Mouse (Mus musculus): ENCODE data around the gene Odf4. TPM values are rescaled to one million over a fixed set of nuclear protein-coding genes. Genes with fewer than 3 reads are reported as not detected.

The Odf4 gene
- polyA plus RNA-seq, 1 experiment from 2014 or later: not detected

DNA sequence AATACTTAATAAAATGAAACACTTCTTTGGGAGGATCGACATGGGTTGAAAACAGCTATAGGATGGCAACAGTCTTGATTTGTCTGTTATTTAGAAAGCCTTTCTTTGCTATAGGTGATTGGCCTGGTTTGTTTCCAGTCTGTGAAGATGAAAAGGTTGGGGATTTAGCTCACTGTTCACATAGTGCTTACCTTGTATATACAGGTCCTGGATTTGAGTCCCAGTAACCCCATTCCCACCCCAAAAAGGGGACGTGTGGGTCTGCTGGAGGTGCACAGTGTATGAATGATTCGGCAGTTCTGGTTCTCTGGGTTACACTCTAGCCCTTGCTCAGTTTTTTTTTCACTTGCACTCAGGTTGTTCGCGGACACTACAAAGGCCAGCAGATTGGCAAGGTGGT is 24.1 kb downstream of the Odf4 start:
- DNase-seq (ENCODE audit: low spot score): no peak

GRCm38 (mm10) chr11:68902367-68902766 is 24.5 kb downstream of the Odf4 start:
- no peak for DNase-seq (ENCODE audit: low spot score)

DNA sequence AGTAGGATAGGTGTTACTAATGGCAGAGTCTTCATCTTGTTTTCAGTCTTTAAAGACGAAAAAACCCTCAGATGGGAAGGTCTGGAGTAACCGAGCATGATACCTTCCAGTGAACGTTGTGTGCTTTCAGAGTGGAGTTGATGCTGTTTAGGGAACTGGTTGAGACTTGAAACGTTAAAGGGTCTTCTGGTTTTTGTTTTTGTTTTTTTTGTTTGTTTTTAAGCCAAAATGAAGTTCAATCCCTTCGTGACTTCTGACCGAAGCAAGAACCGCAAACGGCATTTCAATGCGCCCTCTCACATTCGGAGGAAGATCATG is 24.9 kb downstream of the Odf4 start:
- no peak for DNase-seq (ENCODE audit: low spot score)

DNA sequence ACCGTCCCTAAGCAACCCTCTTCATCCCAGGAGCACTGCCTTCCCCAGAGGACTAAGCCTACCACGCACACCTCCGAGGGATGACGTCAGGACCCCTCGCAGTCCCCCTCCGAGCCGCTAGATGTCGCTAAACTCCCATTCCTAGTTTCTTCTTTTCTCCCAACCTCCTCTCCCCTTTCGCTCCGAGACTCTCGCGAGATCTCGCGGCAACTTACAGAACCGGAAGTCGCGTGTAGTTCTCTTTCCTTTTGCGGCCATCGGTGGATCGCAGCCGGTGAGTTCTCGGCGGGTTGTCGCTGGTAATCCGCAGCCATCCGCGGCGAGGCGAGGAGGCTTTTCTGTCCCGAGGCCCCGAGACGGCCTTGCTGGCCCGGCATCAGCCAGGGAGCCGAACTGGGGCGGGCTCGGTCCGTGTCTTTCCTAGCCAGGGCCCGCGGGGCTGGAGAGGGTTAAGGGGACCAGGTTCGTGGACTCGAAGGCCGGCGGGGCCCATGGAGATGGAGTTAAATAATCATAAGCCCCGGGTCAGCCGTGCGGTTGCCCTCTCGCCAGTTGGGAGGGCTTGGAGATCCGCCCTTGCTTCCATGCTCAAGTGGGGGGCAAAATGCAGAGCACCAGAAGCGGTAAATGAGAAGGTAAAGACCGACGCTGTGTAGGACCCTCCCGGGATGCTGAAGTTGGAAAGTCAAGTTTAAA is 25.4 kb downstream of the Odf4 start, which contains the start of gene Rpl26:
TSS of gene Rpl26 (plus strand) at position 233 of the 696 bp plus-strand sequence.
- DNase-seq (ENCODE audit: low spot score): peak; percentile 99

DNA sequence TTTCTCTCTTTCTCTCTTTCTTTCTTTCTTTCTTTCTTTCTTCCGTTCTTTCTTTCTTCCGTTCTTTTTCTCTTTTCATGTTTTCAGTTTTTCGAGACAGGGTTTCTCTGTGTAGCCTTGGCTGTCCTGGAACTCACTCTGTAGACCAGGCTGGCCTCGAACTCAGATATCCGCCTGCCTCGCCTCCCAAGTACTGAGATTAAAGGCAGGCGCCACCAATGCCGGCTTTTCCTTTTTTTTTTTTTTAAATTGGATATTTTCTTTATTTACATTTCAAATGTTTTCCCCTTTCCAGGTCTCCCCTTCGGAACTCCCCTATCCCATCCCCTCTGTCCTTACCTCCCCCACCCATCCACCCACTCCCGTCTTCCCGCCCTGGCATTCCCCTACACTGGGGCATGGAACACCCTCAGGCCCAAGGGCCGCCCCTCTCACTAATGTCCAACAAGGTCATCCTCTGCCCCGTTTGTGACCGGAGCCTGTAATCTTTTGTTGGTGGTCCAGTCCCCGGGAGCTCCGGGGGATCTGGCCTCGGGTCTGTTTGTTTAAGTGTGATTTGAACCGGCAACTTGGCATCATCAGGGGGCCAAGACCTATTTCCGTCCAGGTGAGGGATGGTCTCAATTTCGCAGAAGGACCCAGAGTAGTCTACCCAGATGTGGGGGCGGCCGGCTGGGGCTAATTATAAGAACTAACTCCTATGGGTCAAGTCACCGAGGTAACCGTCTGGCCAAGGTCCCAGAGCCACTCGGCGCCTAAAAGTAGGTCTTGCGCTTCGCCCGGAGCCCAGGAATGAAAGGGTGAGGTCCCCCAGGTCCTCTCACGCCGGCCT is 26.1 kb downstream of the Odf4 start:
- peak; percentile 10 for DNase-seq (ENCODE audit: low spot score)

GRCm38 (mm10) chr11:68899815-68900214 is 27.1 kb downstream of the Odf4 start:
- DNase-seq (ENCODE audit: low spot score): no peak

- DNase-seq (ENCODE audit: low spot score): no peak
These were observed 28.1 kb downstream of the Odf4 start for GRCm38 (mm10) chr11:68898790-68899189.

DNA sequence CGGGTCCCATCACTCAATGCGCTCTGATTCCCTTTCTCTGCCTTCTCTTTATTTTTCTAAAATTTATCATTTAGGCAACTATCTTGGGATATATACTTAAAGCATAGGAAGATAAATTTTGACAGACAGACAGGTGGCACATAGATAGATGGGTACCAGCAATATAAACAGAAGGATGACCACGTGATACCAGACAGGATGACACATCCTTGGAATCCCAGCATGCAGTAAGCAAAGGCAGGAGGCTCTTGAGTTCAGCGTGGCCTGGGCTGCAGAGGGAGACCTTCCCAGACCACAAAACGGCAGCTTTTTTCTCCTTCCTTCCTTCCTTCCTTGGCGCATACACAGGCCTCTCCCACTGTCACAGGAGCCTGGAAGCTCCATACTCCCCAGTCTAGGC is 29.0 kb downstream of the Odf4 start:
- DNase-seq (ENCODE audit: low spot score): no peak

GRCm38 (mm10) chr11:68897120-68897519 is 29.8 kb downstream of the Odf4 start:
- DNase-seq (ENCODE audit: low spot score): peak; percentile 47

DNA sequence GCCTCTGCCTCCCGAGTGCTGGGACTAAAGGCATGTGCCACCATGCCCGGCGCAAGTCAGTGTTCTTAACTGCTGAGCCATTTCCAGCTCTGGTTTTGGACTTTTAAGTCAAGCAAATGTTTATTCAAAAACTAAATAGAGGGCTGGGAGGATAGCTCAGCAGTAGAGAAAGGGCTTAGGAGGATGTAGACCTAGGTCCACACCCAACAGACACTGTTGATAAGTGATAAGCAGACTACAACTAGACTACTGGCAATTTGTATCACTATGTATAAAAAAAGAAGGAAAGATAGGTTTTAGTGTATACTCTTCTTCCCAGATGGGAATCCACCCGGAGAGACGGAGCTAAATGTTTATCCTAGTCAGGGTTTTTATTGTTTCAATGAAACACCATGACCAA is 30.6 kb downstream of the Odf4 start:
- no peak for DNase-seq (ENCODE audit: low spot score)

DNA sequence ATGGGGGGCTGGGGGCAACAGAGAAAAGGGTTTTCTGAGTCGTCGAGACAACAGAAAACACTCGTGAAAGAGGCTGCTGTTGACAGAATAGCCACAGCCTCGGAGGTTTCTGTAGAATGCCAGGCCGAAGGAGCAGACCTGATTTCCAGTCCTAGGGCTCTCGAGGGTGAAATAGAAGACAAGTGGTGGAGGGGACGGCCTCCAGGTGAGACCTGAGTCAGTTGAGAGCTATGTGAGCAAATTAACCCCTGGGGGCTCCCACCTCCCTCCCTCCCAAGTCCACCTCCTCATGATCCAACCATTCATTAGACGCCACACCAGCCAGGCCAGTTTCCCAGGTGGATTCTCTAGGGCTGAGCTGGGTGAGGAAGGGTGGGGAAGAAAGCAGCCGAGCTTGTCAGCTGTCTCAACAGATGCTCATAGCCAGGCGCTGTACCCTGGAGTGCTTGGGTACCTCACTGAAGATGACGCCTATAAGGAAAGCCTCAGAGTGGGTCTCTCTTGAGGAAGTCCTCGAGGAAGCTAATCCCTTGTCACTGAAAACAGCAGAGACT is 32.9 kb downstream of the Odf4 start:
- DNase-seq (ENCODE audit: low spot score): no peak

- no peak for DNase-seq (ENCODE audit: low spot score)
These were observed 34.5 kb downstream of the Odf4 start for GRCm38 (mm10) chr11:68892233-68892832.

DNA sequence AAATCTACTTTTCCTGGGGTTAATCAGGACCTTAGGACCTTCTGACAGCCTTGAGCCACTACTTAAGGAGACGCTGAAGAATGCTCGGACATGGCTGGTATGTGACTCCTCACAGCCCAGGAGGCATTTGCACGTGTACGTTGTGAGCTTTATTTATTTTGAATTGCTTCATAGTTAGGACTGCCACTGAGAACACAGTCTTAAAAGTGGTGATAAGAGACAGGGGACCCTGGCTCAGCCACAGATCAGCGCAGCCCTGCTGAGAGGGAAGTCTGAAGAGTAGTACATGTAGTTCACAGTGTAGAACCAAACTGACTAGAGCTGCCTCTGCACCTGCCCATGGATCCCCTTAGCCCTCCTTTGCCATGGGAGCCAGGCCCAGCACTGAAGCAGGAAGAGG is 35.1 kb downstream of the Odf4 start:
- no peak for DNase-seq (ENCODE audit: low spot score)

DNA sequence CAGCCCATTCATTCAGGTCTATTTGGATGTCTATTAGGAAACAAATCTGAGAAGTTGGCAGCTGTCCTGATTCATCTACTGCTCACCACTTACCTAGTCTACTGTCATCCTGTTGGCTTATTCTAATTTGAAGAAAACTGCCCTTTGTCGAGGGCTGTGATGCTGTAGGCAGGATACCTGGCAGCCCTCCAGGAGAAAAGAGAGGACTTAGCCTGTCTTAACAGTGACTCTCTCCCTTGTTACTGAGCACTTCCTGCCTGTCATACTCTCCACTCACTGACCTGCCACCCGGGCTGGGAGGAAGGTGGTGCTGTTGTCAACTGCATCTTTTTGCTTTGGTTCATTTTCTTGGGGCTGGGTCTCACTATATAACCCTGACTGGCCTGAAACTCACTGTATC is 36.3 kb downstream of the Odf4 start:
- no peak for DNase-seq (ENCODE audit: low spot score)

DNA sequence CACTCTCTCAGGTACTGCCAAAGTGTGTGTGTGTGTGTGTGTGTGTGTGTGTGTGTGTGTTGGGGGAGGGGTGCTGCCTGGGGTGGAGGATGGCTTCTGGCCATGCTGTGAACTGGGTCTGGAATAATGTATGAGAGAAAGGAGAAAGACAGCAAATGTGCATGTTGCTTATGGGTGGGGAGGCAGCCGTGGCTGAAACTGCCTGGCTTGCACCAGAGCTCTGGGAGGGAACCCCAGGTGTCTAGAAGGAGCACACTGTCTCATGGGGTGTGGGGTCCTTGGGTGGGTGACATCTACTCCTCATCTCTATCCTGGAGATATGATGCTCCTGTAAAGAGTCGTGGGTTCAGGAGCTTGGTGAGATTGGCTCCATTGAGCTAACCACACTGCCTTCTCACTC is 38.2 kb downstream of the Odf4 start:
- no peak for DNase-seq (ENCODE audit: low spot score)

DNA sequence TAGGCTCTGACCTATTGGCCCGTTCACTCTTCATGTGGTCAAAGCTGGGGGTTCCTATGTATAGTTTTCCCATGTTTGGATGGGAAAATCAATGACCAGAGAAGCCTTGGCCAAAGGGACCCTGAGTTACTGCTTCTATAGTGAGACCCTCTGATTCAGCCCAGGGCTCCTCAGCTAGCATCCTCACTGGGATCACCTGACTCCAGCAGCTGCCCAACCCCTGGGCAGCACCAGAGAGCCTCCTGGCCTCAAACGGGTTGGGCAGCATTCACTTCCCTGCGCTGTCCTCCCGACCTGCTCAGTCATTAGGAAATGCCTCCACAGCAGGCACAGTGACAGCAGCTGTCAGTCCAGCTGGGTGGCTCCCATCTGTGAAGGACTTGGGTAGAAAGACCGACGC is 38.6 kb downstream of the Odf4 start, which contains the start of gene Rnf222:
TSS of gene Rnf222 (plus strand) at position 301 of the 400 bp plus-strand sequence.
- no peak for DNase-seq (ENCODE audit: low spot score)

GRCm38 (mm10) chr11:68886091-68886490 is 40.8 kb downstream of the Odf4 start:
- no peak for DNase-seq (ENCODE audit: low spot score)

- no peak for DNase-seq (ENCODE audit: low spot score)
These were observed 42.5 kb downstream of the Odf4 start for GRCm38 (mm10) chr11:68884368-68884767.

- no peak for DNase-seq (ENCODE audit: low spot score)
These were observed 43.0 kb downstream of the Odf4 start for GRCm38 (mm10) chr11:68883843-68884242.

GRCm38 (mm10) chr11:68882107-68882506 is 44.8 kb downstream of the Odf4 start:
- no peak for DNase-seq (ENCODE audit: low spot score)

- DNase-seq (ENCODE audit: low spot score): no peak
These were observed 48.1 kb downstream of the Odf4 start for GRCm38 (mm10) chr11:68878811-68879210.

DNA sequence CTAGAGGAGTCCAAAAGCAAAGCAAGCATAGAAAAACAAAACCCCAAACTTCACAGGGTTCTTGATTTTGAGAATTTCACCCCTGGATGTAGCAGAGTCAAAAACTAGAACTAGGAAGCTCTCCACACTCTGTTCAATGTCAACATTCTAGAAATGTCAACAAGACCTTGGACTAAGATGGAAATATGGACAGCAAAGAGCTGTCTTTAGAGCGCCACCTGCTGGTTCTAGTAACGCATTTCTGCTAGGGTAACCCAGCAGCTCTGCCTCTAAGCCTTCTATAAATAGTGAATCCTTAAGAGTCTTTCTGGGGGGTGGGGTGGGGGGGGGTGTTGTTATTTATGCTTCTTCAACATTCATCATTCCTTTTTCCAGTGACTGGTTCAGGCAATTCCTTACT is 52.0 kb downstream of the Odf4 start:
- DNase-seq (ENCODE audit: low spot score): peak; percentile 76

Data from thymus, postnatal 0 days (tissue).